Mouse (Mus musculus): Measurements from ENCODE around the gene Stk25. TPM values are rescaled to one million over a fixed set of nuclear protein-coding genes. Genes with fewer than 3 reads are reported as not detected.

Gene Stk25
- polyA plus RNA-seq, 1 experiment from 2014 or later: 176 TPM

DNA sequence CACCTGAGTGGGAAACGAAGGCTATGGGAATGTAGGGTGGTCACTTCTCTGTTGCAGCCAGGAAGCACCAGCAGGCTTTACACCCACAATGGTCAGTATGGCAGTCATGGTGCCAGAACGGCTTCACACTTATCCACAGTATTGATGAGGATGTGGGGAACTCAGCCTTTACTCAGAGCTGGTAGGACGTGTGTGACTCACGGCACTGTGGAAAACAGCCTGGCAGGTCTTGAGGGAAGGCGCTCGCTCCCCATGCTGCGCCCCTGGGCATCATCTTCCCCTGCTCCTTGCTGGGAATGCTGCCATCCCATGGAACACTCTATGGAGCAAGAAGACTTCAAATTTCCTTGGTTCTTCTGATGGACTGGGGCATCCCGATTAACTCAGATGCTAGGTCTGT lies 32.6 kb upstream of the Stk25 start:
- Histone ChIP-seq H3K36me3 (peaks cover 2% of the 10 kb centered on the region), H3K4me1 (peaks cover 7% of the 10 kb centered on the region), H3K9ac (no peak overlapping the region), H3K27ac (no peak overlapping the region), H3K4me3 (no peak overlapping the region), H3K27me3 (no peaks in the 10 kb centered on the region), H3K9me3 (no peaks in the 10 kb centered on the region), H3K4me2 (no peak overlapping the region)
- ATAC-seq (ENCODE audit: insufficient number of reproducible peaks, low FRiP score, low TSS enrichment, low read depth): no peak
- 87% methylated on average over 8 of the region's 8 CpGs for WGBS

DNA sequence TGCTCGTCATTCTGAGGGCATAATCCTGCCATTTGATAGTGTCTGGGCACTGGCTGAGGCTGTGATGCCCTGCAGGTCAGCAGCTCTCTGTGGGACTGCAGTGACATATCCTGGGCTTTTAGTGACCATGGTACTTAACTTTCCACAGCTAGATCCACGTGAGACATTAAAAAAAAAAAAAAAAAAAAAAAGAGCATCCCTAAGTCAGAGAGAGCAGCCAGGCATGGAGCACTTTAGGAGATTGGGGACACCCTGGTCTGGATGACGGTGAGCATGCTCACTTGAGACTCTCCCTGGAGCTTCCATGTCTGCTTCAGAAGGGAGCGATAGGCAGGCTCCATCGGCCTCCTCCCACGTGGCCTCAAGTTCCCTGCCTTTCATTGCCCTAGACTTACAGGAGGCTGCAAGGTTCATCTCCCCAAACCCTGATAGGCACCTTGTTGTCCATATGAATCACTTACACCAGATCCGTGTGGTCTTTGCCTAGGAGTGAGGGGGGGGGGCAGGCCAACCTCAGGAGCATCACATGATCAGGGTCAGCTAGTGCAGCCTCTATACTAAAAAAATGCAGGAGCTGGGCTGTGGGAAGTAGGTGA lies 31.5 kb upstream of the Stk25 start:
- no peak for ATAC-seq (ENCODE audit: insufficient number of reproducible peaks, low FRiP score, low TSS enrichment, low read depth)
- no peak overlapping the region for H3K9ac ChIP-seq
- no peak overlapping the region for H3K4me3 ChIP-seq
- 75% methylated on average over 7 of the region's 7 CpGs for WGBS
- no peak overlapping the region for H3K27ac ChIP-seq
- H3K9me3 ChIP-seq: no peaks in the 10 kb centered on the region
- H3K27me3 ChIP-seq: no peaks in the 10 kb centered on the region
- no peaks in the 10 kb centered on the region; the same call in 1 of the 2 replicates for H3K36me3 ChIP-seq
- H3K4me2 ChIP-seq: no peak overlapping the region
- H3K4me1 ChIP-seq: peaks cover 13% of the 10 kb centered on the region

GRCm38 (mm10) chr1:93688154-93688553 lies 29.7 kb upstream of the Stk25 start:
- no peak overlapping the region for H3K4me3 ChIP-seq
- H3K27ac ChIP-seq: no peak overlapping the region
- no peaks in the 10 kb centered on the region for H3K9me3 ChIP-seq
- 0 out of 2 replicates have a peak, but pooled peaks cover 3% of the 10 kb centered on the region for H3K27me3 ChIP-seq
- H3K9ac ChIP-seq: no peak overlapping the region
- no peak for ATAC-seq (ENCODE audit: insufficient number of reproducible peaks, low FRiP score, low TSS enrichment, low read depth)
- WGBS: 86% methylated on average over 8 of the region's 8 CpGs
- H3K4me2 ChIP-seq: no peak overlapping the region
- no peaks in the 10 kb centered on the region; the same call in 1 of the 2 replicates for H3K36me3 ChIP-seq
- peaks cover 13% of the 10 kb centered on the region for H3K4me1 ChIP-seq

- Histone ChIP-seq H3K27ac (no peak overlapping the region), H3K36me3 (no peaks in the 10 kb centered on the region; the same call in 1 of the 2 replicates), H3K4me3 (peak overlapping the region; percentile 57), H3K9me3 (no peaks in the 10 kb centered on the region), H3K27me3 (0 out of 2 replicates have a peak, but pooled peaks cover 3% of the 10 kb centered on the region), H3K4me2 (peak overlapping the region; percentile 93), H3K4me1 (peaks cover 13% of the 10 kb centered on the region), H3K9ac (no peak overlapping the region)
- WGBS: 58% methylated on average over 3 of the region's 3 CpGs
- ATAC-seq (ENCODE audit: insufficient number of reproducible peaks, low FRiP score, low TSS enrichment, low read depth): no peak
Observed at GRCm38 (mm10) chr1:93686961-93687320, 28.5 kb upstream of the Stk25 start.

DNA sequence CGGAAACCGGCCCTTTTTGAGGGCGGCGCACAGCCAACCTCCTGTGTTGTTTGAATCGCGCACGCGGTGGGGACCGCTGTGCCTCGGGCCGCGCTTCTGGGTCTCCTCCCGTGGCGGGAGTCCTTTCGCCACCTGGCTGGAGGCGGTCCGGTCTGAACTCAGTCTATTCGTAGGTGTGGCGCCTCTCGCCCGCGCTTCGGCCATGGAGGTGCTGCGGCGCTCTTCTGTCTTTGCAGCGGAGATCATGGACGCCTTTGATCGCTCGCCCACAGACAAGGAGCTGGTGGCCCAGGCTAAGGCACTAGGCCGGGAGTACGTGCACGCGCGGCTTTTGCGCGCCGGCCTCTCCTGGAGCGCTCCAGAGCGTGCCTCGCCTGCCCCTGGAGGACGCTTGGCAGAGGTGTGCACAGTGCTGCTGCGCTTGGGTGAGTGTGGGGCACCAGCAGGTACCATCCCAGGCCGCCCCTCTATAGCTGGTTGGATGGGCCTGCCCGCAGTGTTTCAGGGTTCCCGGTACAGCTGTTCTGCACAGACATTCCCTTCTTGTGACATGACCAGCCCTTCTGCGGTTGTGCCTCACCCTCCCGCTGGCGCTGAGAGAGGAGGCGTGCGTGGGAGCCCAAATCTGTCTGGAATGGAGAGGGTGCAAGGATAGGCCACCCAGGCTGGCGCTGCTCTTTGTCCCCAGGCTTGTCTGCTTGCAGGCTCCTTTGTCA lies 27.9 kb upstream of the Stk25 start:
- H3K27ac ChIP-seq: peak overlapping the region; percentile 33; the same call in 1 of the 2 replicates
- 0 out of 2 replicates have a peak, but pooled peaks cover 3% of the 10 kb centered on the region for H3K27me3 ChIP-seq
- H3K9me3 ChIP-seq: no peaks in the 10 kb centered on the region
- H3K4me1 ChIP-seq: peaks cover 13% of the 10 kb centered on the region
- no peaks in the 10 kb centered on the region; the same call in 1 of the 2 replicates for H3K36me3 ChIP-seq
- peak; percentile 37; the same call in 1 of the 2 replicates for ATAC-seq (ENCODE audit: insufficient number of reproducible peaks, low FRiP score, low TSS enrichment, low read depth)
- H3K4me3 ChIP-seq: peak overlapping the region; percentile 57
- H3K4me2 ChIP-seq: peak overlapping the region; percentile 93
- peak overlapping the region; percentile 44; the same call in 1 of the 2 replicates for H3K9ac ChIP-seq
- 3% methylated on average over 51 of the region's 51 CpGs for WGBS

GRCm38 (mm10) chr1:93685401-93686244 lies 27.2 kb upstream of the Stk25 start, which contains the start of gene Bok:
TSS of gene Bok (plus strand) at chr1:93685660.
- peak; percentile 49; the same call in 1 of the 2 replicates for ATAC-seq (ENCODE audit: insufficient number of reproducible peaks, low FRiP score, low TSS enrichment, low read depth)
- WGBS: under 1% methylated on average over 78 of the region's 78 CpGs
- no peaks in the 10 kb centered on the region; the same call in 1 of the 2 replicates for H3K36me3 ChIP-seq
- H3K4me1 ChIP-seq: peaks cover 13% of the 10 kb centered on the region
- H3K9me3 ChIP-seq: no peaks in the 10 kb centered on the region
- H3K27me3 ChIP-seq: 0 out of 2 replicates have a peak, but pooled peaks cover 3% of the 10 kb centered on the region
- H3K4me3 ChIP-seq: peak within 1 kb of the TSS; percentile 57
- peak within 1 kb of the TSS; percentile 44; the same call in 1 of the 2 replicates for H3K9ac ChIP-seq
- peak within 1 kb of the TSS; percentile 33; the same call in 1 of the 2 replicates for H3K27ac ChIP-seq
- peak within 1 kb of the TSS; percentile 93 for H3K4me2 ChIP-seq

GRCm38 (mm10) chr1:93679889-93680568 lies 21.6 kb upstream of the Stk25 start:
- no peaks in the 10 kb centered on the region for H3K4me1 ChIP-seq
- H3K27me3 ChIP-seq: 0 out of 2 replicates have a peak, but pooled peaks cover 3% of the 10 kb centered on the region
- no peaks in the 10 kb centered on the region for H3K9me3 ChIP-seq
- no peak overlapping the region for H3K4me2 ChIP-seq
- no peaks in the 10 kb centered on the region for H3K36me3 ChIP-seq
- H3K4me3 ChIP-seq: no peak overlapping the region
- WGBS: 36% methylated on average over 7 of the region's 7 CpGs
- H3K27ac ChIP-seq: no peak overlapping the region
- no peak; the same call in 1 of the 2 replicates for ATAC-seq (ENCODE audit: insufficient number of reproducible peaks, low FRiP score, low TSS enrichment, low read depth)
- H3K9ac ChIP-seq: no peak overlapping the region

GRCm38 (mm10) chr1:93678386-93678785 lies 19.9 kb upstream of the Stk25 start:
- Histone ChIP-seq H3K4me1 (no peaks in the 10 kb centered on the region), H3K27ac (no peak overlapping the region), H3K4me2 (no peak overlapping the region), H3K4me3 (no peak overlapping the region), H3K27me3 (no peaks in the 10 kb centered on the region), H3K36me3 (no peaks in the 10 kb centered on the region), H3K9ac (no peak overlapping the region), H3K9me3 (no peaks in the 10 kb centered on the region)
- 59% methylated on average over 2 of the region's 2 CpGs for WGBS
- ATAC-seq (ENCODE audit: insufficient number of reproducible peaks, low FRiP score, low TSS enrichment, low read depth): no peak

GRCm38 (mm10) chr1:93672682-93673081 lies 14.2 kb upstream of the Stk25 start:
- peaks cover 9% of the 10 kb centered on the region for H3K4me1 ChIP-seq
- 84% methylated on average over 5 of the region's 5 CpGs for WGBS
- no peaks in the 10 kb centered on the region for H3K36me3 ChIP-seq
- H3K9me3 ChIP-seq: no peaks in the 10 kb centered on the region
- H3K9ac ChIP-seq: no peak overlapping the region
- H3K27ac ChIP-seq: no peak overlapping the region
- no peak overlapping the region for H3K4me3 ChIP-seq
- no peak overlapping the region for H3K4me2 ChIP-seq
- no peak for ATAC-seq (ENCODE audit: insufficient number of reproducible peaks, low FRiP score, low TSS enrichment, low read depth)
- no peaks in the 10 kb centered on the region for H3K27me3 ChIP-seq

DNA sequence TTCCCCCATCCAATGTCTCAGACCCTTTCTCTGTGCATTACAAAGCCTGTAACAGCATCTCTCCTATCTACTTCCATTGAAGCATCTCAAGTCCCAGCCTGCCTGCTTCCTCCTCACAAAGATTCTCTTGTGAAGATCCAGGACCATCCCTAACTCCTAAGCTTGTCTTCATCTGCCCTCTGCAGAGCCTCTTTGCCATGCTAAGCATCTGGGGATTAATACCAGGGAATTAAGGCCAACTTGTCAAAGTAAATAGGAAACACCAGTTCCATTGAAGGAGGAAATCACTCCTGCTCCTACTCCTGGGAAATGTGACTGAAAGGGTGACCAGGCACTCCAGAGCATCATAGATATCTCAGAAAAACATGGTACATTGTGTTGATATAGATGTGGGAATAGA lies 11.5 kb upstream of the Stk25 start:
- H3K4me1 ChIP-seq: peaks cover 9% of the 10 kb centered on the region
- no peak for ATAC-seq (ENCODE audit: insufficient number of reproducible peaks, low FRiP score, low TSS enrichment, low read depth)
- no peak overlapping the region for H3K4me2 ChIP-seq
- no peak overlapping the region for H3K9ac ChIP-seq
- H3K4me3 ChIP-seq: no peak overlapping the region
- no peaks in the 10 kb centered on the region for H3K9me3 ChIP-seq
- no peaks in the 10 kb centered on the region for H3K36me3 ChIP-seq
- H3K27me3 ChIP-seq: no peaks in the 10 kb centered on the region
- no peak overlapping the region for H3K27ac ChIP-seq
